Comparison of ENCODE assay signal across 8 mouse cellular contexts in genomic region chr2:180919913-180920809, GRCm38 (mm10). TPM values are rescaled to one million over a fixed set of nuclear protein-coding genes. Genes with fewer than 3 reads are reported as not detected.
DNase-seq lines count a peak whose midpoint lies in the region; ATAC-seq and TF ChIP-seq lines count a peak whose summit lies in the region.

No protein-coding gene starts in this region.

- TF ChIP-seq POLR2A in cerebellum, adult 2 months (IDR thresholded peaks at IDR 0.05; ENCODE audit: borderline replicate concordance, insufficient read depth, low read length) = no peak
- TF ChIP-seq POLR2A in embryonic fibroblast, embryonic 13.5 days (IDR thresholded peaks at IDR 0.05; ENCODE audit: low read depth, low read length) = no peak

- peak; percentile 74 for ATAC-seq in hindbrain, embryonic 13.5 days (ENCODE audit: low FRiP score)
- peak; percentile 28 for ATAC-seq in liver, embryonic 16.5 days (ENCODE audit: low read depth)
- ATAC-seq in neural tube, embryonic 12.5 days (ENCODE audit: low FRiP score, low read depth) = peak; percentile 65

- peak overlapping the region; percentile 70 for H3K27ac ChIP-seq in cerebellum, adult 2 months (ENCODE audit: insufficient read depth, low read length)
- H3K27ac ChIP-seq in embryonic fibroblast, embryonic 13.5 days (ENCODE audit: insufficient read depth, low read length) = 0 out of 2 replicates have a peak overlapping the region, but pooled peaks have one; percentile 6
- H3K27ac ChIP-seq in hindbrain, embryonic 13.5 days = peak overlapping the region; percentile 84
- H3K27ac ChIP-seq in liver, embryonic 16.5 days (ENCODE audit: low read length) = peak overlapping the region; percentile 82
- H3K27ac ChIP-seq in neural tube, embryonic 12.5 days = no peak overlapping the region

- H3K4me3 ChIP-seq in cerebellum, adult 2 months (replicated peaks; ENCODE audit: insufficient read depth, low read depth, low read length) = peak overlapping the region; percentile 89
- peak overlapping the region; percentile 89 for H3K4me3 ChIP-seq in embryonic fibroblast, embryonic 13.5 days (ENCODE audit: insufficient read depth, low read length)
- peak overlapping the region; percentile 100 for H3K4me3 ChIP-seq in hindbrain, embryonic 13.5 days
- peak overlapping the region; percentile 98 for H3K4me3 ChIP-seq in liver, embryonic 16.5 days (ENCODE audit: low read depth, low read length)
- peak overlapping the region; percentile 100 for H3K4me3 ChIP-seq in neural tube, embryonic 12.5 days

- no peaks in the 10 kb centered on the region for H3K9me3 ChIP-seq in hindbrain, embryonic 13.5 days
- H3K9me3 ChIP-seq in liver, embryonic 16.5 days (replicated peaks; ENCODE audit: control insufficient read depth, low read length) = no peaks in the 10 kb centered on the region
- no peaks in the 10 kb centered on the region for H3K9me3 ChIP-seq in neural tube, embryonic 12.5 days

- WGBS in cerebellum, adult 2 months = under 1% methylated on average over 61 of the region's 61 CpGs
- WGBS in hindbrain, embryonic 13.5 days = 2% methylated on average over 51 of the region's 61 CpGs
- under 1% methylated on average over 61 of the region's 61 CpGs for WGBS in liver, embryonic 16.5 days (ENCODE audit: insufficient replicate concordance)
- WGBS in neural tube, embryonic 12.5 days = 1% methylated on average over 61 of the region's 61 CpGs

- H3K27me3 ChIP-seq in cerebellum, adult 2 months (ENCODE audit: control insufficient read depth, insufficient read depth, low read length) = no peaks in the 10 kb centered on the region
- no peaks in the 10 kb centered on the region for H3K27me3 ChIP-seq in hindbrain, embryonic 13.5 days
- no peaks in the 10 kb centered on the region for H3K27me3 ChIP-seq in liver, embryonic 16.5 days (ENCODE audit: control insufficient read depth, insufficient read depth, low read depth, low read length)
- no peaks in the 10 kb centered on the region for H3K27me3 ChIP-seq in neural tube, embryonic 12.5 days (replicated peaks)

- H3K9ac ChIP-seq in hindbrain, embryonic 13.5 days = peak overlapping the region; percentile 99
- peak overlapping the region; percentile 99 for H3K9ac ChIP-seq in liver, embryonic 16.5 days (ENCODE audit: low read depth, low read length)
- H3K9ac ChIP-seq in neural tube, embryonic 12.5 days = peak overlapping the region; percentile 99

- no peak for DNase-seq in cerebellum, adult 2 months
- no peak for DNase-seq in cerebellum, postnatal 10 days
- peak; percentile 17 for DNase-seq in CD4-positive, CD25-positive, alpha-beta regulatory T cell, adult 2 months (ENCODE audit: low read depth, low spot score)
- DNase-seq in urinary bladder, postnatal 25 days (ENCODE audit: low spot score) = peak; percentile 25

- TF ChIP-seq CTCF in cerebellum, adult 2 months (IDR thresholded peaks at IDR 0.05; ENCODE audit: borderline replicate concordance, insufficient read depth, low read depth, low read length) = no peak
- TF ChIP-seq CTCF in embryonic fibroblast, embryonic 13.5 days (IDR thresholded peaks at IDR 0.05; ENCODE audit: borderline replicate concordance, insufficient read depth, low read length) = no peak

- peaks cover 3% of the 10 kb centered on the region; the same call in 1 of the 2 replicates for H3K4me1 ChIP-seq in cerebellum, adult 2 months (ENCODE audit: control insufficient read depth, insufficient read depth, low read length)
- H3K4me1 ChIP-seq in embryonic fibroblast, embryonic 13.5 days (ENCODE audit: control insufficient read depth, insufficient read depth, low read length) = no peaks in the 10 kb centered on the region; the same call in 1 of the 2 replicates
- H3K4me1 ChIP-seq in hindbrain, embryonic 13.5 days (replicated peaks) = peaks cover 38% of the 10 kb centered on the region
- H3K4me1 ChIP-seq in liver, embryonic 16.5 days (ENCODE audit: control insufficient read depth, low read depth, low read length) = peaks cover 18% of the 10 kb centered on the region
- peaks cover 16% of the 10 kb centered on the region for H3K4me1 ChIP-seq in neural tube, embryonic 12.5 days

- peak overlapping the region; percentile 95 for H3K4me2 ChIP-seq in hindbrain, embryonic 13.5 days
- peak overlapping the region; percentile 83 for H3K4me2 ChIP-seq in liver, embryonic 16.5 days (ENCODE audit: low read depth, low read length)
- peak overlapping the region; percentile 89 for H3K4me2 ChIP-seq in neural tube, embryonic 12.5 days (replicated peaks)

- H3K36me3 ChIP-seq in hindbrain, embryonic 13.5 days = peaks cover 27% of the 10 kb centered on the region
- H3K36me3 ChIP-seq in liver, embryonic 16.5 days (ENCODE audit: control insufficient read depth, insufficient read depth) = peaks cover 19% of the 10 kb centered on the region
- H3K36me3 ChIP-seq in neural tube, embryonic 12.5 days = peaks cover 26% of the 10 kb centered on the region; the same call in 1 of the 2 replicates

RNA-seq across cellular contexts. Expression of gene Ythdf1, which starts 0.6 kb away (rescaled TPM):
- 52.3 and 59.7 TPM in 2 replicates for polyA plus RNA-seq in cerebellum, adult 2 months (2012; rRNA removed)
- polyA plus RNA-seq in embryonic fibroblast, embryonic 13.5 days (2011; ENCODE audit: insufficient read length, low read depth, missing spikeins) = 71.0 and 85.1 TPM in 2 replicates
- polyA plus RNA-seq in hindbrain, embryonic 13.5 days (2015; fragmentation: Nextera tagmentation; extraction: Ambion mirVana) = 42.2 and 47.6 TPM in 2 replicates
- 4.2 and 4.6 TPM in 2 replicates for polyA plus RNA-seq in liver, embryonic 16.5 days (2015; fragmentation: Nextera tagmentation; extraction: Ambion mirVana)
- polyA plus RNA-seq in neural tube, embryonic 12.5 days (2016; fragmentation: Nextera tagmentation; extraction: Ambion mirVana) = 62.4 and 64.7 TPM in 2 replicates

RNA-seq across cellular contexts. Expression of gene Birc7, which starts 8.7 kb away (rescaled TPM):
- polyA plus RNA-seq in cerebellum, adult 2 months (2012; rRNA removed) = 1.0 TPM in 2 replicates
- not detected in 2 replicates for polyA plus RNA-seq in embryonic fibroblast, embryonic 13.5 days (2011; ENCODE audit: insufficient read length, low read depth, missing spikeins)
- 0.17 and 0.35 TPM in 2 replicates for polyA plus RNA-seq in hindbrain, embryonic 13.5 days (2015; fragmentation: Nextera tagmentation; extraction: Ambion mirVana)
- not detected in 2 replicates for polyA plus RNA-seq in liver, embryonic 16.5 days (2015; fragmentation: Nextera tagmentation; extraction: Ambion mirVana)
- 0.27 and 0.34 TPM in 2 replicates for polyA plus RNA-seq in neural tube, embryonic 12.5 days (2016; fragmentation: Nextera tagmentation; extraction: Ambion mirVana)

RNA-seq across cellular contexts. Expression of gene Nkain4, which starts 34.3 kb away (rescaled TPM):
- 64.1 and 75.2 TPM in 2 replicates for polyA plus RNA-seq in cerebellum, adult 2 months (2012; rRNA removed)
- polyA plus RNA-seq in embryonic fibroblast, embryonic 13.5 days (2011; ENCODE audit: insufficient read length, low read depth, missing spikeins) = 1.5 and 3.1 TPM in 2 replicates
- polyA plus RNA-seq in hindbrain, embryonic 13.5 days (2015; fragmentation: Nextera tagmentation; extraction: Ambion mirVana) = 90.9 and 106 TPM in 2 replicates
- 1.1 and 1.6 TPM in 2 replicates for polyA plus RNA-seq in liver, embryonic 16.5 days (2015; fragmentation: Nextera tagmentation; extraction: Ambion mirVana)
- polyA plus RNA-seq in neural tube, embryonic 12.5 days (2016; fragmentation: Nextera tagmentation; extraction: Ambion mirVana) = 90.6 and 92.9 TPM in 2 replicates

RNA-seq across cellular contexts. Expression of gene Arfgap1, which starts 46.9 kb away (rescaled TPM):
- 118 and 122 TPM in 2 replicates for polyA plus RNA-seq in cerebellum, adult 2 months (2012; rRNA removed)
- 88.3 and 96.5 TPM in 2 replicates for polyA plus RNA-seq in embryonic fibroblast, embryonic 13.5 days (2011; ENCODE audit: insufficient read length, low read depth, missing spikeins)
- polyA plus RNA-seq in hindbrain, embryonic 13.5 days (2015; fragmentation: Nextera tagmentation; extraction: Ambion mirVana) = 101 and 107 TPM in 2 replicates
- polyA plus RNA-seq in liver, embryonic 16.5 days (2015; fragmentation: Nextera tagmentation; extraction: Ambion mirVana) = 32.7 and 33.2 TPM in 2 replicates
- polyA plus RNA-seq in neural tube, embryonic 12.5 days (2016; fragmentation: Nextera tagmentation; extraction: Ambion mirVana) = 95.1 and 101 TPM in 2 replicates

Comparison
In these comparisons a context has a peak if more than half of its experiments do, and no peak if none do; other contexts are left out.
1. DNase-seq: peak in CD4-positive, CD25-positive, alpha-beta regulatory T cell, adult 2 months (single experiment) and urinary bladder, postnatal 25 days (single experiment); none in cerebellum, adult 2 months (0 of 2) and cerebellum, postnatal 10 days (0 of 2).
2. RNA of gene Nkain4, which starts 34.3 kb away (polyA plus RNA-seq): 90.9 to 106 TPM in hindbrain, embryonic 13.5 days, 90.6 to 92.9 TPM in neural tube, embryonic 12.5 days and 64.1 to 75.2 TPM in cerebellum, adult 2 months; 1.1 to 1.6 TPM in liver, embryonic 16.5 days and 1.5 to 3.1 TPM in embryonic fibroblast, embryonic 13.5 days; every median in the first group is over 10 times any median in the second.
3. Peak in every context shown above with its lines, with median percentiles within 50 percentile points of each other: H3K4me3 ChIP-seq, ATAC-seq, H3K4me2 ChIP-seq and H3K9ac ChIP-seq.